Mouse (Mus musculus): ENCODE results near the gene Rnf220.

Rnf220 gene

DNA sequence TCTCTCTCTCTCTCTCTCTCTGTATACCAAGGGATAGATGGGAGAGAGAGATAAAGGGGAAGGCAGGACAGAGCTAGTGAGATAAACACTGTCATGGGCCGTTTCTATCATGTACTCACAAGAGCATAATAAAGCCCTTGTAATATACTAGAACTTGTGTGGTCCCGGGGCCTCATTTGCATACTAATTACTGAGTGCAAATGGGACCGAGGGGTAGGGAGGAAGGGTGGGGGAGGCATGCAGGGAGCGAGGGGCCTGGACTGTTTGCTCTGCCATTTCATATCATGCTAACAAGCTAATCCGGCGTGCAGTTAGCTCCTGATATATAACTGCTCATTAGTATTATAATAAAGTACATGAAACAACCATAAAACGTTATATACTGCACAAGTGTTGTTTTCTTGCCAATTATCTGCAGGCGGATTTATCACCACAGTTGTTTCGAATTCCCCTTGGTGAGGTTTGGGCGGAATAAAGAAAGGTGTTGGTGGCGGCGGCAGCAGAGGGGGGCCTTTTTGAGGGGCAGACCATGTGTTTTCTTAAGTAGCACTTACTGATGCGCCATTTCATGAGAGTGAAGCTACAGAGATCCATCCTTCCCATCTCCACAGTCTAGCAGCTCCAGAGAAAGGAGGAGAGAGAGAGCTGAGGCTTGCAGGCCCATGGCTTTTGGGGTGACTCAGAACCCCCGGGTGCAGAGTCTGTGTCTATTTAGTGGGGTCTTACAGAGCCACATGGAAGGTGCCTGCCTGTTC, 116.9 kb downstream of the Rnf220 start:
- no peak for DNase-seq (ENCODE audit: low spot score)

DNA sequence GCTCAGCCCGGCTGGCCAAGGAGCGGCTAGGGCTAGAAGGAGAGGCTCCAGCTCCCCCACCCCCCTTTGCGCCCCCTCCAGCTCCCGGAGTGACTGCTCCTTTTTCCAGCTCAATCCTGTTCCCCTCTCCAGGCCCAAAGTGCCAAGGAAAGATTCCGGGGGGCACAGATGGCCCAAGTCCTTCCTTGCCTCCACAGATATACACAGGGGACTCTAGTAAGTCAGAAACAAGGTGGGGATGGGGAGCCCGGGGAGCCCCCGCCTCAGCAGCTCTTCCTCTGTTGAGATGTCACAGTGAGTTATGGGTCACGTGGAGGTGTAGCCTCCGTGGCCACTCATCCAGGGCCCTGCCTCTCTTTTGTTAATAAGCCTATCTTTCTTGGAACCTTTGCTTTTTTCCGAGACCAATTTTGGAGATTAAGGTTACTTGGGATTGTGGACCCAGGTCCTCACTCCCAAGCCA, 122.7 kb downstream of the Rnf220 start:
- DNase-seq (ENCODE audit: low spot score): no peak

DNA sequence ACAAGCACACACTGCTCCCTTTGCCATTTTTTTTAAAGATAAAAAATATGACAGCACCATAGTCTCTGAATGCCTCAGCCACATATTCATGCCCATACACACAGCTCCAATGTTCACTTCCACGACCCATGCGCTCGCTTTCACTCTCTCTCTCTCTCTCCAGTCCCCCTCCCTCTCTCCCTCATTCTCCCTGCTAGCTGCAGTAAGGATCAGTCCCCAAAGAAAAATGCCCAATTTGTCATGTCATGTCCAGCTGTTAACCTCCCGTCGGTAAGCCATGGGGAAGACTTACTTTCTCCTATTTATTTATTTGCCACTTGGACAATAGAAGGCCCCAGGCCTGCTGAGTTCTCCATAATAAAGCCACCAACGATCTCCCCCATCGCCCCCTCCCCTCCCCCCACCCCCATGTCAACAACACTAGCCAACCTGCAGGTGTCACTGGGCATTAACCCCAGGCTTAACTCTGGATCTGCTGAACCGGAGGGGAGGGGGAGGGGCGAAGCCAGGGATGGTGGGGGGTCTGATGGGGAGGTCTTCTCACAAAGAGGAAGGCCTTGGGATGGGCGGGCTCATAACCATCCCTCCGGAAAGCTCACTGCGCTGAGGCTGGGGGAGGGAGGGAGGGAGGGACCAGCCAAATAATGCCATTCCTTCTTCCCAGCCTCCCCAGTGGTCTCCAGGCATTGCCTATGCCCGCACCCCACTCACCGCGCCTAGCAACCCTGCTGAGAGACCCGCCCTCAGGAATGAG, 123.4 kb downstream of the Rnf220 start:
- DNase-seq (ENCODE audit: low spot score): peak; percentile 48

DNA sequence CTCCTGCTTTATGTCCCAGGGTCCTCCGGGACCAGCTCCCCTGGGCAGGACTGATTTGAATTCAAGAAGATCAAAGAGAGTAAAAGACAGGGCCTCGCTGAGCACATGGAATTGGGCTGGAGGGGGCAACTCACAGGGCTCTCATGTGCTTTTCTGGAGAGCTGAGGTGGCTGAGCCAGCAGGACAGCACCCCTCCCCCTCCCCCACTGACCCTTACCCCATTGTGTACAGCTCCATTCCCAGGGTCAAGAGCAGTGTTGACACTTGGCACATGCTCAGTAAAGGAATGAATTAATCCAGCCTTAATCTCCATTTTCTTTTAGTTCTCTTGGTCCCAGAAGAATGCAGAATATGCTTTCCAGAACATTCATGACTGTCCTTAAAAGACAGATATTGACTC, 125.0 kb downstream of the Rnf220 start:
- no peak for DNase-seq (ENCODE audit: low spot score)

DNA sequence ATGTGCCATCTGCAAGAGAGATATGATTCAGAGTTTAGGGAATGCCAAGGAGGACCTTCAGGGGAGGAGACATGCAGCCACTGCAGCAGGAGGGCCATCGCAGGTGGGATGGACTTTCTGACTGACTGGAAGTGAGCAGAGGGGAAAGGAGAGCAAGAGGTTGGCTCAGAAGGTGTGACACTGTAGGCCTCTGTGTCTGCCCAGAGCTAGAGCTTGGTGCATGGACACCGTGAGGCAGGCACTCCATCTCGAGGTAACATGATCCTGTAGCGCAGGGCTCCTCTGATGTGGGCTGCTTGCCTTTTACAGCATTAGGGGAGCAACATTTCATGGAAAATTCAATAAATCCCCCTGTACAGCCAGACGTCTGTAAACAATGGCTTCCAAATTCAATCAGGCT, 126.5 kb downstream of the Rnf220 start:
- no peak for DNase-seq (ENCODE audit: low spot score)

DNA sequence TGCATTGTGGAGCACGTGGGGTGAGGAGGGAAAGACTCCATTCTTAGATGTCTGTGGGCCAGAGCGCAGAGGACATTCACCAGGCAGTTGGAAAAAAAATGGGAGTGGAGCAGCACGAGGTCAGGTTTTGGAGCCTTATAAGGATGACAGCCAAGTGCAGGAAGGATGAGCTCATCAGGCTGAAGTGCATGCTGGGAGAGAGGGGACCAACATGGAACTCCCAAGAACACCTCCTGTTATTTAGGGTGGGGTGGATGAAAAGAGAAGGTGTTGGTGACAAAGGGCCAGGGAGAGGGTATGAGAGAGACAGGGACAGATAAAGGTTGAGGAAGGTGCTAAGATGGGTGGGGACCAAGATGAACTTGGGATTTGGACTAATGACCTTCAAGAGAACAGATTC, 127.3 kb downstream of the Rnf220 start:
- no peak for DNase-seq (ENCODE audit: low spot score)

DNA sequence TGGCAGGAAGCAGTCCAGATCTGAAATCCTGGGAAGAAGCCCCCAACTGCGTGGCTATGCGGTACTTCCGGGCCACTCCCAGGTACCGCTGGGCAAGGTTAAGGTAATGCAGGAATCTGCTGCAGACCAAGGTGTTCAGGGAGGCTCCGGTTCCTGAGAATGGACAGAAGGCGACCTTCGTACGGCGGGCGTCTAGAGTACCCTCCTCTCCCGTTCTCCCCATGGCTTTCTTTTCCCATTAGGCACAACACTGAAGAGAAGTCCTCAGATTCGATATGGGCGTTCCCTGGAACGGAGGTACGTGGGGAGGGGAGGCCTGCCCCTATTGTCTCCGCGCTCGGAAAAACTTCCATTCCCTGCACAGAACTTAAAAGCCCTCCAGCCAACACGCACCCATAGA, 129.5 kb downstream of the Rnf220 start:
- DNase-seq (ENCODE audit: low spot score): no peak

DNA sequence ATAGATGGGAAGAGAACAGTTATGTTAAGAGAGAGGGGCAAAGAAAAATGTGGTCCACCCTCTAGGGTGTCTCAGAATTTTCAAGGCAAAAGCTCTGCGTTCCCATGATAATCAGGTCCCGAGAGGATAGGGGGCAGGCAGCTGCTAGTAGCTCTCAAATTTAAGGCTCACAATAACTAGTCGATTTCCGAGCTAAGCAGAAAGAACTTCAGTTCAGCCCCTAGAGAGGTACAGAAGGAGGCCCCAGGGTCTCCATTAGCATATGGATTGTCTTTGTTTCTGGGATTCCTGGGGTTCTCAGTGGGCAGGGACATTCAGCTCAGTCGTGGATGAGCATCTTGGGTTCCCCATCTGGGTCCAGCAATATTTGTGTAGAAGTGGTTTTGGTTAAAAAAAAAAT, 134.8 kb downstream of the Rnf220 start:
- DNase-seq (ENCODE audit: low spot score): no peak

DNA sequence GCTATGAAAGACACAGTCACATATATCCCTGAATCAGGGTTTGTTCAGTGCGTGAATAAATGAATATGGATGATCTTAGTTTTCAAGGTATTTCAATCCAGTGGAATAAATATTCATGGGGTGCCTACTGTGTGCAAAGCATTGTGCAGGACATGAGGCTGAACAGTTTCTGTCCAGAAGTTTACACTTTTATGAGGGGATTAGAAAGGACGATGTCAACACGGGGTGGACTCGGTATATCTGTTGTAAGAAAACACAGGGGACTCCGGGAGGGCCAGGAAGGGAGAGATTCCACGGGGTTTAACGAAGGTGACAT, 135.3 kb downstream of the Rnf220 start:
- DNase-seq (ENCODE audit: low spot score): no peak

DNA sequence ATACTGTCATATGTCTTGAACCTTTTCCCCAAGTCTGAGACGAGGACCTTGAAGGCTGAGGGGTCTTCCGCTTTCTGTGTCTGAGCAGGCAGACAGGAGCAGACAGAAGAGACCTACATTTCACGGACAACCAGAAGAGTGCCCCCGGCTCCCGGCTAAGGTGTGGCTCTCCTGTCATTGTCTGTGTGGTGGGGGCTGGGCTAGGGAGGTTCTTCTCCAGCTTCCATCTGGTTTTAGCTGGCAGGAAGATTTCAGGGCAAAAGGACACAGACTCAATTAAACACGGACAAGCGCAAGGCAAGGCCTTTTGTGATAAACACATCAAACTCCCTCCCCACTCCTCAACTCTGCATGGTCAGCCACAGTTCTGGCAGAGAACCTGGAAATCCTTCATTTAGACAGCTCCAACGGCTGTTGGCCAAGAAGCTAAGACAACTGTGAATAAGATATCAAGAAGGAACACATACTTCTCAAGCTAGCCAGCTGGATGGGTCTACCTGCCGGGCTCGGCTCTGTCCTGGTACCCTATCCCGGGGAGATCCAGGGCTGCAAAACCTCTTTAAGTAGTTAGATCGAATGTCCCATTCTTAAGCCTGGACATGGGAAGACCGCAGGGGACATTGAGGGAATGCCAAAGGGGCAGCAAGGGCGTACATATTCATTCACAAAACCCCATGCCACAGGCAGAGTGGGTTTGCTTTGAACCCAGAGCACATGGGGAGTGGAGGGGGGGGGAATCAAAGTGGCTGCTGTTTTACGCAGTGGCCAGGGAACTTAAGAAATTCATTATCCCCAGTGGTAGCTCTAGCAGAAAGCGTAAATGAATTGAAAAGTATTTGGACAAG, 135.9 kb downstream of the Rnf220 start:
- no peak for DNase-seq (ENCODE audit: low spot score)

DNA sequence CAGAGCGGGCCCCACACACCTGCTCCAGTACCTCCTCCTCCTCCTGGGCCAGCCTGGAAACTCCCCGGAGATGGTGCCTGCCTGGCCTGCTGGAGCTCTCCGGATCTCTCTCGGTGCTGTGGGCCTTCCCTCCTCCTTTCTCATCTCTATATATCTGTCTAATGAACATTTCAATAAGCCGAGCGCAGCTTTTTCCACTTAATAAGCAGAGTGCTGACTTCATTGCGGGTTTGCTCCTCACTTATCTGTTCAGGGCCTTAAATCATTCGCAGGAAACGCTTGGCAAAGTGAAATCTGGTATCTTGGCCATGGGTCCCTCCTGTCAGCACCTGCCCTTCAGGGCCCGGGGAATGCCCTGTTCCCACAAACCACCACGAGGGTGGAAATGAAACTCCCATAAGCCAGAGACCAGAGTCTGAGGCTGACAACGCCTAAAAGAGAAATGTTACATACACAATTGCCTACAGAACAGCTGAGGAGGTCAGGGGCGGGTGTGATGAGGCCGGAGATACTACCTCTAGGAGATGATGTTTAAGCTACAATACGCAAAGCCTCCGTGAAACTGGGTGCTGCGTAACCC, 137.0 kb downstream of the Rnf220 start:
- no peak for DNase-seq (ENCODE audit: low spot score)

DNA sequence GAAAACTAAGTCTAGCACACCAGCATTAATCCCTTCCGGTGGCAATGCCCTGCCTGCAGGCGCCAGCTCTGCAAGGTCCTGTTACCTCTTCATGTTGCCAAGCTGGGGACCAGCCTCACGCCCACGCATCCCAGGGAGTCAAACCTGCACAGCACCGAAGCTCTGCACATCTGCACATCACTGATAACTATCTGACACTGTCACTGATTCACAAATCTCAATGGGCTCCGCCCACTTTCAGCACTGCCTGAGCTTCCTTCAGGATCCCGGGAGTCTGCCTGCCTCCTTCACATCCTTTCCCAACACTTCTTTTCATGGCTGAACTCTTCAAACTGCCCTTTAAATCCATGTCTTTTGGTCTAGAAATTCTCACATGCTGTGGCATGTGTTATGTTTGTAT, 138.9 kb downstream of the Rnf220 start:
- DNase-seq (ENCODE audit: low spot score): no peak

DNA sequence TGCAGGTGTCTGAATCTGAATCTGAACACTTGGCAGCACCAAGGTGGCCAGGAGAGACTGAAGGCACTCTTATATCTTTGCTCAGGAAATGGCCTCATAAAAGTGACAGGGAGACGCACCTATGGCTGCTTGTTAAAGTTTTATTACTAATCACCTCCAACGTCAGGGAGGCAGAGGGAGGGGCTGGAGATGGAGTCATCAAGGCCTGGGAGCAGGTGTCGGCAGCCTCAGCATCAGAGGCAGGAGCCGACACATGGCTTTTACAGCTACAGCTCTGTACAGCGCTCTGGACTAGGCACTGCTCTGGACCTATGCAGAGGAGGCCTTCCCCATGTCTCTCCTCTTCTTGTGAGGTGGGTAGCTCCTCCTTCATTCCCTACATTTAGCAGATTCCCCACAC, 139.7 kb downstream of the Rnf220 start:
- DNase-seq (ENCODE audit: low spot score): no peak

DNA sequence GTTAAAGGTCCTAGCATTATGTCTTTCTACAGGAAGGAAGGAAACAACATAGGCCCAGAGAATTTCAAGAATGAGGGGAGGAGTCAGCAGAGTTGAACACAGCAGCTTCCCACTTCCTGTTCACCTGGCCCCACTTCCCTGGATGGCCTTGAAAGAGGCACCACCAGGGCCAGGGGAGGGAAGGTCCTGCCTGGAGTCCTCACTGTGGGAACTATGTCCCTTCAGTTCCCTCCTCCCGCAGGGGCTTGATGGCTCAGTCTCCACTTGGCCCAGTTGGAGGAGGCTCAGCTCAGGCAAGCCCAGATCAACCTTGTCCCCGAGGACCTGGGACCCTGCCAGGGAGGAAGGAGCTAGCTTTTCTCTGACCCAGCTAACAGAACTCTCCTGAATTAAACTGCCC, 140.6 kb downstream of the Rnf220 start:
- DNase-seq (ENCODE audit: low spot score): no peak

DNA sequence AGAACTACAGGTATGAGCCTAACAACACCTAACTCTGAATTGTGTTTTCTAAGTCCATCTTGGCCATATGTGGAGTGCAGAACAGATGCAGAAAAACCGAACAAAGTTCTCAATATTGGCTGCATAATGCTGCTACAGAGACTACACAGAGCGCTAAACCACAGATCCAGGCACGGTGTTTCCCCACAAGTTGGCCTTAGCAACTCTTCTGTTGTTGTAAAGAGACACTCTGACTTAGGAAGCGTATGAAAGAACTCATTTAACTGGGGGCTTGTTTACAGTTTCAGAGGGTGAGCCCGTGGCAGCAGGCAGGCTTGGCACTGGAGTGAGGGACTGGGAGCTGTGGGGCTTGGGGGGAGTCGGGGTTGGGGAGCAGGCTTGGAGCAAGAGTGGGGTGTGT, 142.2 kb downstream of the Rnf220 start:
- no peak for DNase-seq (ENCODE audit: low spot score)

DNA sequence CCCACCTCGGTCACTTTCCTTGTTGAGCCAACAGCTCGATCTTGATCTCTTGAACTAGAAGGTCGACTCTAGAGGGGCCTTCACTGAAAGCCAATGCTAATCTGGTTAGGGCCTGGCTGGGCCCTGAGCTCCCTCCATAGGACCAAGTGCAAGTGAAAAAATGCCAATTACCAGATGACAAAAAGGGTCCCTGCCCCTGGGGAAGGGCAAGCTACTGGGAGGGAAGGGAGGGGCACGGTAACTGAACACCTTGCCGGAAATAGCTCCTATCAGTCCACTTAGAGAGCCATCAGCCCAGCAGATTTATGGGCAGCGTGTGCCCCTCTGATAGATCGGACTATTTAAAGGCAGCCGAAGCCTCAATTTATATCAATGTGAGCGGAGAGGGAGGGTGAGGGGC, 143.9 kb downstream of the Rnf220 start:
- DNase-seq (ENCODE audit: low spot score): no peak

DNA sequence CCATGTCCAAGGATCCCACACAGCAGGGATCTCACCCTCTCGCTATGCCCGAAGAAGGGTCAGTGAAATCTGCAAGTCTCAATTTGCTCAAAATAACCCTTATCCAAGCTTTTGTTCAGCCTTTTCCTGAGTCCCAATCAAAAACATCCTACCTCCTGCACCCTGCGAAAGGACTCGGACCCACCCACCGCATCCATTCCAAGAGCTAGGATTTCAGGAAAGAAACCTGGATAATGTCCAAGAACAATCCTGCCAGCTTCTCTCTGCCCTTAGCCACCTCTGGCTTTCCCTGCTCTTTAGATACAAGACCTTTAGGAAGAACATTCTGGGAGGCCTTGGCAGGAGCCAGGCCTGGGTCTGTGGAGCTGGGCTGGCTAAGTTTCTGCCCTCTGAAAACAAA, 144.8 kb downstream of the Rnf220 start:
- DNase-seq (ENCODE audit: low spot score): no peak

DNA sequence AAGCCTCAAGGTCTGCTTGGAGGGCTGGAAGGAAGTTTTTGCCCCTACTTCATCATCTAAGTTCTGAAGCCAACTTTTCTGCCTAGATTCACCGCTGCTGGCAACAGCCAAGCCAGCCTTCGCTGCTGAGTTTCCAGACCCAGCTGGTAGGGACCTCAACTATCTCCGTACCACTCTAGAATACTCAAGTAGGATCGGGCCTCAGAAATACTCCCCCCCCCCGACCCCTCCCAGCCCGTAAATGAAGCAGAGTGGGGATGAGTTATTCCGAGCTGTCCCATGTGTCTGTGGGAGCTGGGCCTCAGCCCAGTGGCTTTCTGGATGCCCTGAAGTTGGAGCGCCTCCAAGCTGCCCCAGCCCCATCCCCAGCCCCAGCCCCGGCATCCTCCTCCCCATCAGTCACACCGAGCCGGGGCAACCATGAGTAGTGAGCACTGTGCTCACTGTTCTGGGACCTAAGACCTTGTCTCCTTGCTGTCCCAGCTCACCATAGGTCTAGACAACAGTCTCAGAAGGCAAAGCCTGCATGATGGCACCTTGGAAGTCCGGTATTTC, 146.6 kb downstream of the Rnf220 start:
- no peak for DNase-seq (ENCODE audit: low spot score)

DNA sequence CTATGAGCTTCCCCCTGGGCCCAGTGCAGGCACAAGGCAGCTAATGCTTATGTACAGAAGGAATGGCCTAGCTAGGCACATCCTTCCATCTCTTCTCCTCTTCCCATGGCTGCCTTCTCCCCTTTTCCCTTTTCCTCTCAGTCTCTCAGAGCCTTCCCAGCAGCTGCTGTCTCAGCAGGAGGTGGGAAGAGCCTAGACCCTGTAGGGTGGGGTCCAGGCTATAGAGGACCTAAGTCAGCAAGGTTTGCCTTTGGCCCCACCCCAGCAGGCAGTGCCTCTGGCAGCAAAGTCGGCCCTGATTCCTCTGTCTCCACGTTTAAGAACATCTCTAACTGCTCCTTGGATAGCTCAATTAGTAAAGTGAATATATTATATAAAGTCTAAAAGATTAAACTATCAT, 147.5 kb downstream of the Rnf220 start:
- DNase-seq (ENCODE audit: low spot score): no peak

DNA sequence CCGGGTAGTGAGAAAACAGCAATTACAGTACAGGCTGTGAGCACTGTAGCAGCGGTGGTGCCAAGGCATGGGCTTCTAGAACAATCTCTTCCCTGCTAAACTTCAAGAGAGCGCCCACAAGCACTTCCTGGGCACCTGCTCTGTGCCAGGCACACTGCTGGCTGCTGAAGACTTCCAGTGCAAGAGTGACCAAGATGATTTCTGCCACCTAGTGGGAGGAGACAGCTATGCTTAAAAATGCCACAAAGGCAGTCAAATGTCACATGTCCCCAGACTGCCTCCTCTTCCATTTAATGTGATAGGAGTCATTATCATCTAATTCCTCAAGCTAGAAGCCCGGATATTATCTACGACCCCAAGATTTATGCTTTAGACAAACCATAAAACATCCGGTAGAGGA, 150.8 kb downstream of the Rnf220 start:
- DNase-seq (ENCODE audit: low spot score): no peak

DNA sequence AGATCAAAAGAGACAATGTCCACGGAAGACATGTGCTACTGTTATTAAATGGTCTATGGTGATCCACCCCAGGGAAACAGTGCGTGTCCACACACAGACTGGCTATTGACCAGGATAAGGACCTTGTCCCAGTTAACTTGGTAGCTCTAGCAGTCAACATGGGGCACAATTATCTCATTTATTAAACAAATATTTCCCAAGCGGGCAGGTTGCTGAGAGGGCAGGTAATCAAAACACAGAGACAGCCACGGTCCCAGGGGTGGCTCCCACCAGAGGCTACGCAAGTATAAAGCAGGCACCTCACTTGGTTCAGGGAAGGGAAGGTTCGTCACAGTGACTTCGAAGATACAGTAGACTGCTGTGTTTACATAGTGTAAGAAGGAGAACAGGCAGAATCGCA, 153.5 kb downstream of the Rnf220 start:
- no peak for DNase-seq (ENCODE audit: low spot score)

DNA sequence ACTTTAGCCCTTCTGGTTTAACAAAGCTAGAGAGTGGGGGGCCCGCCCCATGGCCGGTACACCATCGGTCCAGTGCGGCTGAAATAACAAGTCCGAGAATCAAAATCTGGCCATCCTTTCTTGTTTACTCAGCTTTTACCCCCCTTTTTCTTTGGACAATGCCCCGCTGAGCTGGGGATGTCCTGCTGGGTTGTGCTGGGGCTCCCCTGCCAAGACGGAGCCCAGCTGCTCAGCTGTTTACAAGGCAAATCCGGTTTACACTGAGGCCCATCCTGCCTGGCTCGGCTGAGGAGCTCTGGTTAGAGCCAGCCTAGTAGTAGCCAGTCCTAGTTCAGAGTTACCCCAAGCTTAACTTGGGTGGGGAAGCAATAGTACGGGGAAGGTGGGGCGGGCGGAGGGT, 154.1 kb downstream of the Rnf220 start:
- no peak for DNase-seq (ENCODE audit: low spot score)
